Mouse (Mus musculus) adrenal gland, postnatal 25 days (tissue): ENCODE data around the gene Foxk1. TPM values are rescaled to one million over a fixed set of nuclear protein-coding genes. Genes with fewer than 3 reads are reported as not detected.

ENCODE experiments used
- DNase-seq: peaks from one replicate; pipeline ENCODE4 v3.0.0; 2021; ENCODE audit warnings: mixed read lengths
- total RNA-seq: library from RNA; stranded (reverse); gene quantifications from 2 replicates; pipeline ENCODE4 v1.2.3, GENCODE M21; 2021

Foxk1 gene
- total RNA-seq, 1 experiment from 2014 or later, result 27.3 TPM

GRCm38 (mm10) chr5:142444791-142445531, 43.7 kb downstream of the Foxk1 start:
- DNase-seq, result peak; percentile 65

GRCm38 (mm10) chr5:142445709-142446108, 44.4 kb downstream of the Foxk1 start:
- no peak for DNase-seq

GRCm38 (mm10) chr5:142448076-142448475, 46.8 kb downstream of the Foxk1 start:
- DNase-seq, result peak; percentile 86

GRCm38 (mm10) chr5:142448623-142449022, 47.3 kb downstream of the Foxk1 start:
- no peak for DNase-seq

- no peak for DNase-seq
Measured at GRCm38 (mm10) chr5:142450846-142451245, 49.5 kb downstream of the Foxk1 start.

GRCm38 (mm10) chr5:142451759-142452158, 50.5 kb downstream of the Foxk1 start:
- no peak for DNase-seq

GRCm38 (mm10) chr5:142453742-142454141, 52.4 kb downstream of the Foxk1 start:
- no peak for DNase-seq

GRCm38 (mm10) chr5:142456318-142456717, 55.0 kb downstream of the Foxk1 start:
- DNase-seq, result no peak

GRCm38 (mm10) chr5:142457345-142457744, 56.0 kb downstream of the Foxk1 start:
- DNase-seq, result no peak

GRCm38 (mm10) chr5:142458791-142459557, 57.7 kb downstream of the Foxk1 start:
- no peak for DNase-seq

- no peak for DNase-seq
Measured at GRCm38 (mm10) chr5:142459834-142460233, 58.5 kb downstream of the Foxk1 start.

GRCm38 (mm10) chr5:142461942-142462640, 60.8 kb downstream of the Foxk1 start:
- no peak for DNase-seq

- no peak for DNase-seq
Measured at GRCm38 (mm10) chr5:142462641-142462948, 61.3 kb downstream of the Foxk1 start.

- DNase-seq, result no peak
Measured at GRCm38 (mm10) chr5:142463011-142463410, 61.7 kb downstream of the Foxk1 start.

- peak; percentile 95 for DNase-seq
Measured at GRCm38 (mm10) chr5:142463461-142464454, 62.5 kb downstream of the Foxk1 start, which contains the start of gene Ap5z1. Ap5z1 (plus strand) TSS chr5:142463944.

- DNase-seq, result no peak
Measured at GRCm38 (mm10) chr5:142468375-142468774, 67.1 kb downstream of the Foxk1 start.

- DNase-seq, result peak; percentile 64
Measured at GRCm38 (mm10) chr5:142469796-142470195, 68.5 kb downstream of the Foxk1 start.

- DNase-seq, result no peak
Measured at GRCm38 (mm10) chr5:142473696-142474095, 72.4 kb downstream of the Foxk1 start.

- DNase-seq, result no peak
Measured at GRCm38 (mm10) chr5:142475669-142476068, 74.4 kb downstream of the Foxk1 start.

- DNase-seq, result peak; percentile 75
Measured at GRCm38 (mm10) chr5:142477346-142477745, 76.0 kb downstream of the Foxk1 start.

- DNase-seq, result peak; percentile 42
Measured at GRCm38 (mm10) chr5:142477866-142478615, 76.7 kb downstream of the Foxk1 start.
